Mouse (Mus musculus): Measurements from ENCODE around the gene Slc12a5.

Gene Slc12a5
- long read RNA-seq, experiment 1, partial matches to known transcripts = 0 of 6 reads
- long read RNA-seq, experiment 1, other reads (novel, unspliced or antisense) = 5 of 6 reads
- long read RNA-seq, experiment 2, partial matches to known transcripts = 0 of 1 reads
- long read RNA-seq, experiment 2, other reads (novel, unspliced or antisense) = 1 of 1 reads

- intact Hi-C loops (cut with DNase I) = loop anchor here (5.0 kb wide), 1 partner anchor 111 kb away; no protein-coding TSS in a partner anchor
Measured at GRCm38 (mm10) chr2:164960716-164961441, at the start of gene Slc12a5. Gene Slc12a5 (plus strand): TSS chr2:164960802.

GRCm38 (mm10) chr2:164911086-164912048 lies 49.2 kb upstream of the Slc12a5 start, which contains the start of gene Zfp335:
Gene Zfp335 (minus strand): TSS chr2:164911757.
- intact Hi-C loops (cut with DNase I) = no loop called here

GRCm38 (mm10) chr2:164912151-164912550 lies 48.5 kb upstream of the Slc12a5 start:
- intact Hi-C loops (cut with DNase I) = no loop called here

GRCm38 (mm10) chr2:164912749-164913427 lies 47.7 kb upstream of the Slc12a5 start:
- intact Hi-C loops (cut with DNase I) = no loop called here

GRCm38 (mm10) chr2:164913428-164913786 lies 47.2 kb upstream of the Slc12a5 start:
- intact Hi-C loops (cut with DNase I) = no loop called here

GRCm38 (mm10) chr2:164916820-164917219 lies 43.8 kb upstream of the Slc12a5 start:
- intact Hi-C loops (cut with DNase I) = no loop called here

- intact Hi-C loops (cut with DNase I) = no loop called here
Measured at GRCm38 (mm10) chr2:164917371-164917770, 43.2 kb upstream of the Slc12a5 start.

GRCm38 (mm10) chr2:164918325-164918724 lies 42.3 kb upstream of the Slc12a5 start:
- intact Hi-C loops (cut with DNase I) = no loop called here

GRCm38 (mm10) chr2:164921984-164922383 lies 38.6 kb upstream of the Slc12a5 start:
- intact Hi-C loops (cut with DNase I) = loop anchor here (5.0 kb wide), 1 partner anchor 110 kb away; the partner anchor contains the start of gene Ncoa5

- intact Hi-C loops (cut with DNase I) = loop anchor here (5.0 kb wide), 1 partner anchor 109 kb away; the partner anchor contains the start of gene Ncoa5
Measured at GRCm38 (mm10) chr2:164923291-164923690, 37.3 kb upstream of the Slc12a5 start.

GRCm38 (mm10) chr2:164924100-164924857 lies 36.3 kb upstream of the Slc12a5 start:
- intact Hi-C loops (cut with DNase I) = loop anchor here (5.0 kb wide), 1 partner anchor 108 kb away; the partner anchor contains the start of gene Ncoa5

- intact Hi-C loops (cut with DNase I) = no loop called here
Measured at GRCm38 (mm10) chr2:164930706-164931581, 29.7 kb upstream of the Slc12a5 start.

GRCm38 (mm10) chr2:164933534-164933933 lies 27.1 kb upstream of the Slc12a5 start:
- intact Hi-C loops (cut with DNase I) = no loop called here

- intact Hi-C loops (cut with DNase I) = no loop called here
Measured at GRCm38 (mm10) chr2:164935991-164936390, 24.6 kb upstream of the Slc12a5 start.

- intact Hi-C loops (cut with DNase I) = no loop called here
Measured at GRCm38 (mm10) chr2:164938146-164939091, 22.2 kb upstream of the Slc12a5 start.

- intact Hi-C loops (cut with DNase I) = no loop called here
Measured at GRCm38 (mm10) chr2:164939106-164939505, 21.5 kb upstream of the Slc12a5 start.

GRCm38 (mm10) chr2:164940140-164940830 lies 20.3 kb upstream of the Slc12a5 start, which contains the start of gene Mmp9:
Gene Mmp9 (plus strand): TSS chr2:164940780.
- intact Hi-C loops (cut with DNase I) = no loop called here
